Mouse (Mus musculus) CH12.LX (cell line): ENCODE measurements at regions not wholly inside any gene's neighbourhood (a gene's known extent, or its start where the extent isn't known, plus 50 kb on each side); places are given as distances from the start of the nearest gene placed in this dataset.

Source experiments
- CTCF ChIP-seq, 2 experiments: IDR thresholded peaks in 1 of 2; conservative IDR thresholded peaks in 1 of 2; 2 replicates each; pipeline ENCODE4 v1.5.1; 2011 to 2012; ENCODE audit warnings: low read depth in 2 of 2, low read length in 2 of 2, improper control_type of control experiment in 1 of 2, inconsistent platforms in 1 of 2, mild to moderate bottlenecking in 1 of 2, moderate library complexity in 1 of 2
- MAX ChIP-seq: IDR thresholded peaks from 2 replicates; pipeline ENCODE4 v1.6.1; 2011; ENCODE audit warnings: low read length, improper control_type of control experiment
- SIN3A ChIP-seq: IDR thresholded peaks from 2 replicates; pipeline ENCODE4 v1.6.1; 2012; ENCODE audit warnings: low read length, improper control_type of control experiment, inconsistent platforms
- UBTF ChIP-seq: IDR thresholded peaks from 2 replicates; pipeline ENCODE4 v1.6.1; 2012; ENCODE audit warnings: low read depth, mild to moderate bottlenecking, inconsistent platforms, low read length, improper control_type of control experiment, moderate library complexity
- USF1 ChIP-seq: IDR thresholded peaks from 2 replicates; pipeline ENCODE4 v1.6.1; 2014; ENCODE audit warnings: low read depth, mild to moderate bottlenecking, inconsistent platforms, low read length, improper control_type of control experiment
- ZNF384 ChIP-seq: IDR thresholded peaks from 2 replicates; pipeline ENCODE4 v1.6.1; 2012; ENCODE audit warnings: low read depth, low read length, improper control_type of control experiment, inconsistent platforms

DNA sequence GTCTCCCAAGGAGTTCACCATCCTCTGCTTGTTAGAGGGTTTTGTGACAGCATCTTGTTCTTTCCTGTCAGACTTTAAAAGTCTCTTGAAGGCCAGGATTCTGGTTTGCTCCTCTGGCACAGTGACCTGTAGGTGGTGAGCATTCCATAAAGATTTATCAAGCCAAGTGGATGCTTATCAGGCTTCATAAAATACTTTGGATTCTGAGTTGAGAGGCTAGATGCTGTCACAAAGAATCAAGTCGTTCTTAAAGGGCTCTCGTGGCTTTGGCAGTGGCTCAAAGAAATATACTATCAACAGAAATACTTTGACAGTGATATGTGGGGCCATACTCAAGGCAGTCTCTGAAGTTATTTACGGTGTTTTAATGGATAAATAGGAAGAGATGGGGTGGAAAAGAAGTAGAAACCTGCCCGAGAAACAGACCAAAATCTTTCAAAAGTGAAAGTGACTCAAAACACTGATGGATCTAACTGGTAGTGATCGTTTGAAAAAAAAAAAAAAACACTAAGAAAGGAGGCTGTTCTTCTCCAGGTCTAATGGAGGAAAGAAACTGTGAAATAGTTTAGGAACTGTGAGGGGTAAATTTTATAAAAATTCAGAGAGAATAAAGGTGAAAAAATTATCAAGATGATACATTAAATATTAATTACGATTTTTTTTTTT lies 273.2 kb upstream of the Pfkp start:
- TF ChIP-seq ZNF384 (peak; percentile 72), CTCF (conservative IDR thresholded peaks at IDR 0.05 in 1 of 2, IDR thresholded peaks at IDR 0.05 in 1 of 2; ENCODE audit: low read depth in 2 of 2, low read length in 2 of 2) (no peak), SIN3A (no peak), USF1 (no peak), UBTF (no peak), MAX (no peak)
